Mouse (Mus musculus) ES-CJ7 (cell line): Measurements from ENCODE around the gene Fbxl4.
A peak's percentile ranks its signal among the peaks of the same experiment; 100 is the strongest.

Experiments used
- DNase-seq: peaks from one replicate; pipeline ENCODE4 v3.0.0; 2011; ENCODE audit warnings: low read depth, low spot score

Fbxl4 gene

GRCm38 (mm10) chr4:22476967-22477710 lies 119.8 kb downstream of the Fbxl4 start:
- DNase-seq: peak; percentile 78

GRCm38 (mm10) chr4:22477711-22478230 lies 120.4 kb downstream of the Fbxl4 start:
- peak; percentile 30 for DNase-seq

GRCm38 (mm10) chr4:22478488-22479367 lies 121.4 kb downstream of the Fbxl4 start:
- peak; percentile 76 for DNase-seq

GRCm38 (mm10) chr4:22479368-22480090 lies 122.2 kb downstream of the Fbxl4 start:
- peak; percentile 80 for DNase-seq

- peak; percentile 38 for DNase-seq
These were observed 122.9 kb downstream of the Fbxl4 start for GRCm38 (mm10) chr4:22480091-22480857.

- no peak for DNase-seq
These were observed 123.5 kb downstream of the Fbxl4 start for GRCm38 (mm10) chr4:22480858-22481205.

DNA sequence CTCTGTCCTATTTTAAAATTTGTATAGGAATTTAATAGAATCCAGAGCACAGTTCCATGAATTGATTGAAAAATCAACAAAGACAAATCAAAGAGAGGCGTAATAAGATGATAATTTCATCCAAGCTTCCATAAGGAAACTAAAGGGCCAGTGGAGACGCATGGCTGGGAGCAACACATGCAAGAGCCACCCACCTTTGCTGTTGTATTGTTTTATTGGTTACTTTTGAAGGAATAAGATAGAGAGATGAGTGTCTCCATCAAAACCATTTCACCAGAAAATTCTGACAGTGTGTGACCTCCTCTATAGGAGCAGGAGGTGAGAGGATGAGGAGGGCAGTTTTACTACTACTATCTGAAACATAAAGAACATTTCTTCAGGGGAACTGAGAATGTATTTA lies 124.8 kb downstream of the Fbxl4 start:
- DNase-seq: no peak

DNA sequence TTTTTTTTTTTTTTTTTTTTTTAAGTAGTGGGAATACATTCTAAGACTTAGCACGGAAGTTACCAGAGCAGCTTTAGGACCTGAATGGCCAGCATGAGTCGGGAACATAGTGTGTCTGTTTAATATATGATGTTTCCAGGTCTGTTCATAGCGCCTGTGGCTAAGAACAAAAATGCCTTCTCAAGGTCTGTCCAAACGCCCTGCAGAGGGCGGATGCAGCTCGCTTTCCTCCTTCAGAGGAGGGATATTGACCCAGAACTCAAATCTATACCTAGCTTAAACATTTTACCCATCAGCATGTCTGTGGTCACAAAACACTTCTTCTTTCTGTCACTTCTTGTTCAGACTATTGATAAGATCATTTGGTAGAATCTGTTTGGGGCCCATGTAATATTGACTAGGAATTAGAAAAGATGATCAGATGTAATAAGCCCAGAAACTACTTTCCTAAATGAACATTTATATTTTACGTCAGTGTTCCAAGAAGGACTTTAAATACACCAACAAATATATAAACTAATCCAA lies 125.5 kb downstream of the Fbxl4 start:
- DNase-seq: no peak

DNA sequence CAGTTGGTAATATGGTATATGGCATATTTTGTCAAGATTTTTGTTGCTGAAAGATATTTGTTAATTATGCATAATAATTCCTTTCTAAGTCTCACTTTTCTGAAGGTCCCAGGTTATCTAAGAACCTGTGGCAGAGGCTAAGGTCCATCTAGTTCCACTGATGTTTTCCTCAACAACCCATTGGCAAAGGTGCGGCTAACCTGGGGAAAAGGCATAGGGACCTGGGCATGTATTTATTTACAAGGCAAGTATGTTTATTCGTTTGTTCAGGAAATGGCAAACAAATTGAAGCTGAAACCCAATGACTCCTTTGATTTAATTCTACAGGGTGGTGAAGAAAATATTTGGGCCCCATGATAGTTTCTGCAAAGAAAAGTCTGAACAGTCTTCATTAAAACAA lies 126.2 kb downstream of the Fbxl4 start:
- DNase-seq: no peak
